ENCODE assay signal across 28 mouse cellular contexts in genomic region chr6:67088741-67089455, GRCm38 (mm10). TPM values are rescaled to one million over a fixed set of nuclear protein-coding genes. Genes with fewer than 3 reads are reported as not detected.
A peak's percentile ranks its signal among the peaks of the same experiment; 100 is the strongest.
DNase-seq lines count a peak whose midpoint lies in the region; ATAC-seq and TF ChIP-seq lines count a peak whose summit lies in the region.
"Had no signal": no experiment of that assay in that cellular context is flagged by ENCODE, and none has a peak within 500 bp of the region (broad histone marks: within the 10 kb centered on the region; RNA-seq: fewer than 3 reads in every experiment).

No protein-coding gene starts in this region.

- H3K4me3 ChIP-seq in liver, adult 2 months (ENCODE audit: insufficient read depth, low read depth, low read length) = no peak overlapping the region
- H3K4me3 ChIP-seq in liver, embryonic 11.5 days (ENCODE audit: low read depth, low read length) = no peak overlapping the region
- H3K4me3 ChIP-seq in intestine, embryonic 16.5 days (ENCODE audit: low read length) = no peak overlapping the region
- no peak overlapping the region for H3K4me3 ChIP-seq in liver, postnatal 0 days (ENCODE audit: low read depth, low read length)
- H3K4me3 ChIP-seq: embryonic facial prominence, embryonic 10.5 days; embryonic facial prominence, embryonic 15.5 days; hindbrain, embryonic 15.5 days; limb, embryonic 13.5 days; midbrain, embryonic 15.5 days; neural tube, embryonic 15.5 days had no signal

- 32% methylated on average over 21 of the region's 21 CpGs for WGBS in liver, adult 2 months
- WGBS in liver, embryonic 11.5 days = 66% methylated on average over 21 of the region's 21 CpGs
- 60% methylated on average over 21 of the region's 21 CpGs for WGBS in intestine, embryonic 16.5 days
- 74% methylated on average over 21 of the region's 21 CpGs for WGBS in liver, postnatal 0 days (ENCODE audit: insufficient replicate concordance)

- H3K27me3 ChIP-seq in liver, adult 2 months (ENCODE audit: control insufficient read depth, insufficient read depth, low read length) = no peaks in the 10 kb centered on the region
- no peaks in the 10 kb centered on the region for H3K27me3 ChIP-seq in liver, embryonic 11.5 days (replicated peaks; ENCODE audit: control insufficient read depth, insufficient read depth, low read length)
- H3K27me3 ChIP-seq in intestine, embryonic 16.5 days (replicated peaks; ENCODE audit: control insufficient read depth, insufficient read depth, low read length) = no peaks in the 10 kb centered on the region
- H3K27me3 ChIP-seq in liver, postnatal 0 days (ENCODE audit: insufficient read depth, low read length) = no peaks in the 10 kb centered on the region
- H3K27me3 ChIP-seq: embryonic facial prominence, embryonic 15.5 days; hindbrain, embryonic 15.5 days; limb, embryonic 13.5 days; midbrain, embryonic 15.5 days; neural tube, embryonic 15.5 days had no signal

- TF ChIP-seq CTCF in liver, adult 2 months (IDR thresholded peaks at IDR 0.05; ENCODE audit: low read depth, low read length) = no peak
- TF ChIP-seq CTCF in liver, postnatal 0 days (IDR thresholded peaks at IDR 0.05; ENCODE audit: low read depth) = no peak

- no peaks in the 10 kb centered on the region for H3K79me2 ChIP-seq in liver, adult 2 months (ENCODE audit: control insufficient read depth, insufficient read depth, low read length)

- no peak for TF ChIP-seq EP300 in liver, postnatal 0 days (IDR thresholded peaks at IDR 0.05; ENCODE audit: low read depth)

- TF ChIP-seq POLR2A in liver, adult 2 months (IDR thresholded peaks at IDR 0.05; ENCODE audit: extremely low read depth, insufficient read depth, low read length) = no peak

- no peak overlapping the region for H3K4me2 ChIP-seq in liver, embryonic 11.5 days
- H3K4me2 ChIP-seq in intestine, embryonic 16.5 days (ENCODE audit: low read depth, low read length) = 0 out of 2 replicates have a peak overlapping the region, but pooled peaks have one; percentile 5
- H3K4me2 ChIP-seq in liver, postnatal 0 days (ENCODE audit: low read depth, low read length) = peak overlapping the region; percentile 48
- H3K4me2 ChIP-seq: embryonic facial prominence, embryonic 15.5 days; heart, embryonic 11.5 days; hindbrain, embryonic 15.5 days; limb, embryonic 13.5 days; midbrain, embryonic 15.5 days; neural tube, embryonic 15.5 days had no signal

- H3K27ac ChIP-seq in liver, adult 2 months (replicated peaks; ENCODE audit: insufficient read depth, low read depth, low read length) = no peak overlapping the region
- H3K27ac ChIP-seq in liver, embryonic 11.5 days (ENCODE audit: low read depth, low read length) = no peak overlapping the region
- H3K27ac ChIP-seq in intestine, embryonic 16.5 days (ENCODE audit: low read length) = no peak overlapping the region
- H3K27ac ChIP-seq in liver, postnatal 0 days (ENCODE audit: low read depth) = no peak overlapping the region
- H3K27ac ChIP-seq: embryonic facial prominence, embryonic 10.5 days; embryonic facial prominence, embryonic 15.5 days; hindbrain, embryonic 15.5 days; limb, embryonic 13.5 days; macrophage; midbrain, embryonic 15.5 days; neural tube, embryonic 15.5 days; stomach, postnatal 0 days had no signal

- peak; percentile 43 for DNase-seq in kidney, adult 11 months
- no peak for DNase-seq in kidney, postnatal 14 days
- peak; percentile 45 for DNase-seq in liver, adult 2 months (ENCODE audit: extremely low read depth, low read depth, low spot score)
- no peak for DNase-seq in liver, embryonic 11.5 days (ENCODE audit: low spot score)
- DNase-seq in liver, postnatal 0 days = no peak
- no peak for DNase-seq in ovary, postnatal 10 days (ENCODE audit: low spot score)
- no peak for DNase-seq in gastrocnemius, adult 8-10 months (ENCODE audit: low spot score in 2 of 2)
- DNase-seq: adrenal gland, postnatal 10 days; gastrocnemius, postnatal 25 days; heart, adult 18-20 months; lung, adult 2 months; lung, postnatal 10 days; right cerebral cortex, postnatal 25 days; spleen, adult 18-20 months; thymus, adult 18-20 months; thymus, postnatal 36 days had no signal

- no peak overlapping the region for H3K9ac ChIP-seq in liver, adult 2 months (ENCODE audit: low read depth, low read length)
- no peak overlapping the region for H3K9ac ChIP-seq in liver, embryonic 11.5 days (ENCODE audit: low read depth, low read length)
- H3K9ac ChIP-seq in intestine, embryonic 16.5 days (ENCODE audit: low read depth, low read length) = no peak overlapping the region
- no peak overlapping the region for H3K9ac ChIP-seq in liver, postnatal 0 days (replicated peaks)
- H3K9ac ChIP-seq: embryonic facial prominence, embryonic 15.5 days; hindbrain, embryonic 15.5 days; limb, embryonic 13.5 days; midbrain, embryonic 15.5 days; neural tube, embryonic 15.5 days had no signal

- H3K9me3 ChIP-seq in liver, embryonic 11.5 days (ENCODE audit: control insufficient read depth, low read length) = no peaks in the 10 kb centered on the region
- no peaks in the 10 kb centered on the region for H3K9me3 ChIP-seq in intestine, embryonic 16.5 days (ENCODE audit: control insufficient read depth, low read length)
- no peaks in the 10 kb centered on the region for H3K9me3 ChIP-seq in liver, postnatal 0 days (ENCODE audit: low read length)
- H3K9me3 ChIP-seq: embryonic facial prominence, embryonic 10.5 days; embryonic facial prominence, embryonic 15.5 days; hindbrain, embryonic 15.5 days; limb, embryonic 13.5 days; midbrain, embryonic 15.5 days; neural tube, embryonic 15.5 days had no signal

- H3K4me1 ChIP-seq in liver, adult 2 months (ENCODE audit: control insufficient read depth, insufficient read depth, low read length) = peaks cover 10% of the 10 kb centered on the region
- peaks cover 12% of the 10 kb centered on the region for H3K4me1 ChIP-seq in liver, embryonic 11.5 days (replicated peaks; ENCODE audit: control insufficient read depth, insufficient read depth, low read length)
- H3K4me1 ChIP-seq in intestine, embryonic 16.5 days (ENCODE audit: control insufficient read depth, insufficient read depth, low read length) = peaks cover 7% of the 10 kb centered on the region
- H3K4me1 ChIP-seq in liver, postnatal 0 days (ENCODE audit: insufficient read depth) = peaks cover 12% of the 10 kb centered on the region
- H3K4me1 ChIP-seq: embryonic facial prominence, embryonic 15.5 days; hindbrain, embryonic 15.5 days; midbrain, embryonic 15.5 days; neural tube, embryonic 15.5 days had no signal

- ATAC-seq in liver, embryonic 11.5 days (replicated peaks; ENCODE audit: low FRiP score) = no peak
- ATAC-seq in intestine, embryonic 16.5 days = peak; percentile 45
- peak; percentile 27; the same call in 1 of the 2 replicates for ATAC-seq in liver, postnatal 0 days
- ATAC-seq: forebrain, embryonic 14.5 days; inflammation-experienced regulatory T-cells, adult 6 months; midbrain, embryonic 15.5 days had no signal

- no peaks in the 10 kb centered on the region for H3K36me3 ChIP-seq in liver, adult 2 months (ENCODE audit: control insufficient read depth, insufficient read depth, low read length)
- no peaks in the 10 kb centered on the region for H3K36me3 ChIP-seq in liver, embryonic 11.5 days (ENCODE audit: control insufficient read depth, insufficient read depth, low read length)
- no peaks in the 10 kb centered on the region for H3K36me3 ChIP-seq in intestine, embryonic 16.5 days (ENCODE audit: control insufficient read depth, insufficient read depth, low read length)
- no peaks in the 10 kb centered on the region for H3K36me3 ChIP-seq in liver, postnatal 0 days (replicated peaks; ENCODE audit: insufficient read depth, low read length)
- H3K36me3 ChIP-seq: embryonic facial prominence, embryonic 10.5 days; embryonic facial prominence, embryonic 15.5 days; hindbrain, embryonic 15.5 days; limb, embryonic 13.5 days; midbrain, embryonic 15.5 days; neural tube, embryonic 15.5 days had no signal

RNA-seq across cellular contexts. Expression of gene Gadd45a, which starts 51.6 kb away (rescaled TPM):
- 5.3 and 7.1 TPM in 2 replicates for total RNA-seq in liver, adult 2 months (2014; rRNA removed)
- polyA plus RNA-seq in liver, adult 2 months (2012; rRNA removed) = 13.1 and 15.5 TPM in 2 replicates
- polyA plus RNA-seq in liver, embryonic 11.5 days (2014; fragmentation: Nextera tagmentation; extraction: Ambion mirVana) = 27.9 and 31.1 TPM in 2 replicates
- polyA plus RNA-seq in intestine, embryonic 16.5 days (2015; fragmentation: Nextera tagmentation; extraction: Ambion mirVana) = 27.4 and 30.2 TPM in 2 replicates
- polyA plus RNA-seq in liver, postnatal 0 days (2015; fragmentation: Nextera tagmentation; extraction: Ambion mirVana) = 49.5 and 65.0 TPM in 2 replicates
- total RNA-seq in gastrocnemius, adult 8-10 months (2022) = 10 to 100 TPM; 23.9 to 45.4 (median 33.9) TPM

Comparison
In these comparisons a context has a peak if more than half of its experiments do, and no peak if none do; other contexts are left out.
1. DNase-seq: peak in kidney, adult 11 months (single experiment) and liver, adult 2 months (single experiment); none in kidney, postnatal 14 days (single experiment), liver, embryonic 11.5 days (single experiment), liver, postnatal 0 days (single experiment), ovary, postnatal 10 days (single experiment) and gastrocnemius, adult 8-10 months (0 of 2).